ENCODE assay signal across 16 mouse cellular contexts in the genomic region with DNA sequence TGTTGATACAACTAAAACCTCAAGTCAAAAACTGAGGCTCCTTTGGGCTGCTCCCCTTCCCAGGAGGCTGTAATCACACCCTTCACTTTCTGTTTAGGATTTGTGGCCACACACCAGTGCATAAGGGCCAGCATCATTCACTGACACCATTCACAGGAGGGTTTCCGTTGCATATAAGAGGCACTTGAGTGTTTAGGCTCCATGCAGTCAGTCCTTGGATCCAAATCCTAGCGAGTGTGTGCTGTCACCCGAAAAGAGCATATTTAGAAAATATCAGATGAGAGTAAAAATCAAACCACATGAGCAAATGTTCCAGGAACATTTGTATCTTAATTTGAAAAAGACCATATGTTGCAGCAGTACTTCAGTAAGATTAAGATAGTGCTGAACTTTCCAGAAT.
"Had no signal": no experiment of that assay in that cellular context is flagged by ENCODE, and none has a peak within 500 bp of the region (broad histone marks: within the 10 kb centered on the region; RNA-seq: fewer than 3 reads in every experiment).

No protein-coding gene starts in this region.

- H3K27ac ChIP-seq: kidney, postnatal 0 days; limb, embryonic 13.5 days; midbrain, embryonic 12.5 days; neural tube, embryonic 13.5 days had no signal

- H3K9ac ChIP-seq: limb, embryonic 13.5 days; midbrain, embryonic 12.5 days; neural tube, embryonic 13.5 days had no signal

- H3K27me3 ChIP-seq: limb, embryonic 13.5 days; midbrain, embryonic 12.5 days; neural tube, embryonic 13.5 days had no signal

- H3K36me3 ChIP-seq: midbrain, embryonic 12.5 days; neural tube, embryonic 13.5 days had no signal

- ATAC-seq: midbrain, embryonic 16.5 days had no signal

- H3K4me1 ChIP-seq: midbrain, embryonic 12.5 days had no signal

- H3K4me3 ChIP-seq: limb, embryonic 13.5 days; midbrain, embryonic 12.5 days; neural tube, embryonic 13.5 days had no signal

- H3K4me2 ChIP-seq: limb, embryonic 13.5 days; liver, embryonic 11.5 days; midbrain, embryonic 12.5 days; neural tube, embryonic 13.5 days had no signal

- H3K9me3 ChIP-seq: limb, embryonic 13.5 days; midbrain, embryonic 12.5 days; neural tube, embryonic 13.5 days had no signal

- DNase-seq: kidney, adult 11 months; kidney, adult 9 months; kidney, postnatal 36 days; left cerebral cortex, postnatal 4 days; lung, postnatal 14 days; retina, postnatal 1 day; right cerebral cortex, postnatal 4 days; spleen, adult 18-20 months; thymus, adult 18-20 months; thymus, postnatal 14 days had no signal
